Mouse (Mus musculus): ENCODE measurements at regions not wholly inside any gene's neighbourhood (a gene's known extent, or its start where the extent isn't known, plus 50 kb on each side); places are given as distances from the start of the nearest gene placed in this dataset.

DNA sequence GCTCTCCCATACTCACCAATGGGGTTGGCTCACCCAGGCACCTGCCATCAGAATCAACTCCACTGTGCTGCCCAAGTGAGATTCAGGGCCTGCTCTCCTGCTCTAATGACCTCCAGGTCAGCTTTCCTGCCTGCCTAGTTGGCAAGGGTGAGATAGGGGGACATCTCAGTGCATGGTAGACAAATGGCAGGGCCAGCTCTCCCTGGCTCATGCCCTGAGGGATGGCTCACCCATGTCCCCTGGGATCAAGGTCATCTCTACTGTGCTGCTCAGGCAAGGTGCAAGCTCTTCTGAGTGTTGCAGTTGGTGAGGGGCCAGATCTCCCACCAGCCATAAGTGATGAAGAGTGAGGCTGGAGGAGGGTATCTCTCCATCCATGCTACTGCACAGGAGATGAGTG lies 161.2 kb downstream of the Diras2 start:
- no peak for TF ChIP-seq POLR2A (IDR thresholded peaks at IDR 0.05; ENCODE audit: control insufficient read depth, low read depth, low read length)
- no peak for TF ChIP-seq CTCF (IDR thresholded peaks at IDR 0.05; ENCODE audit: control insufficient read depth, insufficient read depth, insufficient replicate concordance, low read depth, low read length)
